Mouse (Mus musculus): ENCODE results near the gene Dnm3.

DNA sequence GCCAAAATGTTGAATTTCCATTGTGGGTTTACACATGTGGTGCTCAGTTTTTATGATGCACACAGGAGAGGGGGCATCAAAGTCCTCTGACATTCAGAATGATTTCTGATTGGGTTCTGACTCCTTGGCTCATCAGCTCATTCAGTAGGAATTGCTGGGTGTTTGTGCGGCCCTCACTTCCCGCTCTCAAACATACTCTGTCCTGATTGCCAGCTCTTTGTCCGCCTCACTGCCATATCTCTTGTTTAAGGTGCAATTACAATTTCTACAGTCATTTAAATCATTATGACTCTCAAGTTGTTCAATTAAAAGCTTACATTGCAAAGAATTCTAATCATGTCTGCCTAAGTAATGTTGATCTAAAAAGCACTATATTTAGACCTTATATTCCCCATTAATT is 179.3 kb downstream of the Dnm3 start:
- TF ChIP-seq CTCF (conservative IDR thresholded peaks at IDR 0.05; ENCODE audit: insufficient read depth, insufficient read length, low read depth, low read length) = no peak
- no peak for TF ChIP-seq POLR2A (IDR thresholded peaks at IDR 0.05; ENCODE audit: low read depth, low read length)

All from kidney, adult 2 months (tissue).